Mouse (Mus musculus): Measurements from ENCODE around the gene Rdh16. TPM values are rescaled to one million over a fixed set of nuclear protein-coding genes. Genes with fewer than 3 reads are reported as not detected.
"Not testable (repeated sequence)": the region's sequence is repeated elsewhere in the genome, so short reads cannot be mapped to it uniquely, and the experiment has no call there.

The Rdh16 gene
- polyA plus RNA-seq, 1 experiment from 2014 or later, result not detected

DNA sequence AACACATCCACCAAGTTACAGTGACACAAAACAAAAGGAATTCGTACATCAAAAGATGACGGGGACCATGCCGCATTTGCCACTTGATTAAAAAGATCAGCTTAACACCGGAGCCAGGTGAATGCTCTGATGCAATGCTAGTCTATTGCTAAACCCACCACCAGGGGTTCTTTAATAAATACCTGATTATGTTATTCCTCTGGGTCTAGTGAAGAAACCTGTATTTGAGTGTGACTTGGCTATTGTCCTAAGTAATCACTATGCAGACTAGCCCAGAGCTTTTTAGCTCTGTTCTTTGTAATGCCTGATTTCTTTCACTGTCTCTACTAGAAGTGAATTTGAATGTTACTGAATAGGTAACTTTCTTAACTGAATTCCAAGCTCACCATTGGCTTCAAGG lies 80.1 kb downstream of the Rdh16 start:
- 86% methylated on average over 4 of the region's 4 CpGs for WGBS
- no peak overlapping the region for H3K4me3 ChIP-seq
- H3K27me3 ChIP-seq, result no peaks in the 10 kb centered on the region
- H3K36me3 ChIP-seq, result no peaks in the 10 kb centered on the region
- H3K4me1 ChIP-seq, result no peaks in the 10 kb centered on the region
- ATAC-seq (ENCODE audit: insufficient number of reproducible peaks, insufficient read depth, low FRiP score, low TSS enrichment), result no peak
- no peak overlapping the region for H3K4me2 ChIP-seq (replicated peaks)
- H3K27ac ChIP-seq, result no peak overlapping the region
- no peaks in the 10 kb centered on the region for H3K9me3 ChIP-seq
- no peak overlapping the region for H3K9ac ChIP-seq

DNA sequence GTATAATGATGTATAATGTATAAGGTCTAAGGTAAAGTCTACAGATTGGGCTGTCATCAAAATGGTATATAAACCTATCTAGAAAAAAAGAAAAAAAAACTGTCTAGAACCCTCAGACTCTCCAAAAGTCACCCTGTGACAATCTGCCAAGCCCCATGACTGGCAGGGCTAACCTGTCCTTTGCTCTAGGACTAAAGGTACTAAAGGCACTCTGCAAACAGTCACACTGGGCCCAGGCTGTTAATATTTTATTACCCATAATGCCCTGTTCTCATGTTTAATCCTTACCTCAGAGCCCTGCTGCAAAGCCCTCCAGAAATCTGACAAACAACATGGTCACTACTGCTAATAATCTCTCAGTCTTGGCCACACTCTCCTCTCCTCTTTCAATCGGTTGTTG lies 85.6 kb downstream of the Rdh16 start:
- H3K4me1 ChIP-seq, result peaks cover 6% of the 10 kb centered on the region; the same call in 1 of the 2 replicates
- H3K9ac ChIP-seq, result no peak overlapping the region
- WGBS, result 79% methylated on average over 1 of the region's 1 CpGs
- H3K9me3 ChIP-seq, result no peaks in the 10 kb centered on the region
- H3K36me3 ChIP-seq, result no peaks in the 10 kb centered on the region
- H3K27me3 ChIP-seq, result no peaks in the 10 kb centered on the region
- H3K27ac ChIP-seq, result no peak overlapping the region
- H3K4me2 ChIP-seq (replicated peaks), result no peak overlapping the region
- H3K4me3 ChIP-seq, result no peak overlapping the region
- no peak for ATAC-seq (ENCODE audit: insufficient number of reproducible peaks, insufficient read depth, low FRiP score, low TSS enrichment)

DNA sequence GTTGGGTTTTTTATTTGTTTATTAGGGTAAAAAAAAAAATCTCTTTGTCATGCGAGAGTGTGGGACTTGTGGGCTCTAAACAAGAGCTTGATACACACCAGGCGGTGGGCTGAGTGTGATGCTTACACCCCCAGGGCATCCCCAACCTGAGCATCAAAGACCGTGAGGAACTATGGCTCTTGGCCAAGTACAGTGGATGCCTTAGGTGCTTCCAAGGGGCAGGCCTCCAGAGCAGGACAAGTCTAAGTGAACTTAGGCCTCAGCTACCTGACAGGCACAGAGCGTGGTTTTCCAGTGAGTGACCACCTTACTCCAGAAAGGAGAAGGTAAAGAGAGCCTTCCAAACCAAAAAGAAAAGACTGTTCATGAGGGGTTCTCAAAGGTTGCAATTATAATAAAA lies 86.0 kb downstream of the Rdh16 start:
- no peak for ATAC-seq (ENCODE audit: insufficient number of reproducible peaks, insufficient read depth, low FRiP score, low TSS enrichment)
- Histone ChIP-seq H3K36me3 (no peaks in the 10 kb centered on the region), H3K27me3 (no peaks in the 10 kb centered on the region), H3K4me3 (no peak overlapping the region), H3K27ac (no peak overlapping the region), H3K9ac (no peak overlapping the region), H3K4me2 (replicated peaks) (no peak overlapping the region), H3K4me1 (peaks cover 6% of the 10 kb centered on the region; the same call in 1 of the 2 replicates), H3K9me3 (no peaks in the 10 kb centered on the region)
- 82% methylated on average over 4 of the region's 4 CpGs for WGBS

DNA sequence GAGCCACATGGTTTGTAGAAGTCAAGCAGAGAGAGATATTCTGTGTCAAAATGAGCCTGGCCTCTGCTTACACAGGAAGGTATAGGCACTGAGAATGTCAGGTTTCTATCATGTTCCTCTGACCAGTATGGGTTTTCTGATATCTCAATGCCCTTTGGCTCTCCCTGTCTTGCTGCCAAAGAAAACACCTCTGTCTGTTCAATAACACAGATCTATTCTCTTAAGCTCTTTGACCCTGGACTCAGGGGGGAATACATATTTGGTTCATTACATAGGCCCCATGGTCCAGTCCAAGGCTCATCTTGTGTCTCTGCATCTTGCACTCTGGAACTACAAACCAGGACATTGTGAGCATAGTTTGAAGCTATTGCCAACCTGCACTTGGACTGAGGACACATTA lies 87.7 kb downstream of the Rdh16 start, which contains the start of gene Rdh7:
Rdh7 (minus strand) TSS at position 213 of the 400 bp plus-strand sequence.
- Histone ChIP-seq H3K9me3 (no peaks in the 10 kb centered on the region), H3K9ac (no peak within 1 kb of the TSS), H3K27me3 (no peaks in the 10 kb centered on the region), H3K4me2 (replicated peaks) (no peak within 1 kb of the TSS), H3K4me1 (peaks cover 6% of the 10 kb centered on the region; the same call in 1 of the 2 replicates), H3K27ac (no peak within 1 kb of the TSS), H3K36me3 (no peaks in the 10 kb centered on the region), H3K4me3 (no peak within 1 kb of the TSS)
- no peak for ATAC-seq (ENCODE audit: insufficient number of reproducible peaks, insufficient read depth, low FRiP score, low TSS enrichment)

DNA sequence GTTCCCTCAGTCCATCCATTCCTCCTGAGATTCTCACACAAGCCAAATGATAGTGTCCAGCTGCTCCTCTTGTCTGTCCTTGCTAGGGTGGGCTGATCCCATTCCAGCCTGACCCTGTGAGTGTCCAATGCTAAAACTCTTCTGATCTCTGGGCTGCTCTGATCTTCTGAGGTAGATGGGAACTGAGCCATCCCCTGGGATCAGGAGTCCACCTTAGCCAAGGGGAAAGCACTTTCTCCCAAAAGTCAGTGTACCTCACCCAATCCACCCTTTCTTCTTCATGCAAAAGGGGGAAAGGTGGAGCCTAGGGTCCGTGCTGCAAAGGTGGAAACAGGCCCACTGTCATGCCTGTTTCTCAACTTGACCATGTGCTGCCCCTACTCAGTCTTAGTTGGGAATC lies 90.5 kb downstream of the Rdh16 start:
- ATAC-seq (ENCODE audit: insufficient number of reproducible peaks, insufficient read depth, low FRiP score, low TSS enrichment), result no peak
- no peak overlapping the region for H3K4me3 ChIP-seq

DNA sequence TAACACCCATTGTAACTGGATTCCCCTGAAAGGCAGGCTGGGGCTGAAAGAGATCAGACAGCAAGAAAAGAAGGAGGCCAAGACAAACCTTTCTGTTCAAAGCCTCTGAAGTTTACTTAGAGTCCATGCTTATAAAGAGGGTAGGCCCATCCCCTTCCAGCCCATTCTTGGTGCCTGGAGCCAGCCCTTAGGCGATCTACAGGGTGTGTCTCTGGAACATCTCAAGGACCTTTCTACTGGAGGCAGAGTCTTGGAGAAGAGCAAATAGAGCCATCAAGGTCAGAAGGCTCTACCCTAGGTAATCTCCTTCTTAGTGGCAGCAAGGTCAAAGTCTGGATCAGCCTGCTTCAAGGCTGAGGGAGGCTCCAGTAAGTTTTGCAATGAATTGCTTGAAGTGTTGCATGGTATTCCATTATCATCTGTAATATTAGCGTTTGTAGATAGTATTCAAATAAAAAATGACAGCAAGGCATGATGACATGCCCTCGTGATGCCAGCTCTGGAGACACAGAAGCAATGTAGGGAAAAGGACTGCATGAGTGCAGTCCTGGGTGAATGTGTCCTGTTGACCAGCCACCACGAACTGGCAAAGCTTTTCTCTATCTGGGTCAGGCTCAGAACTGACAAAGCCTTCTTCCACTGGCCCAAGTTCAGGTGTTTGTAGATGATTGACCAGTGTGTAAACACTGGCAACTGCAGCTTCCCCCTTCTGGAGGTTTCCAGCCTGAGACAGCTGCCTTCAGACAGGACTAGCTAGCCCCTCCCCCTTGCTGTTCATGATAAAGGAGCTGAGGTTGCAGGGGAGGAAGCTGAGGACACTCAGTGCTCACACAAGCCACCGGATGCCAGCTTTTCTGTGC lies 92.4 kb downstream of the Rdh16 start:
- not testable (repeated sequence) for H3K27ac ChIP-seq; H3K4me3 ChIP-seq; ATAC-seq (ENCODE audit: insufficient number of reproducible peaks, insufficient read depth, low FRiP score, low TSS enrichment); H3K4me2 ChIP-seq (replicated peaks); H3K4me1 ChIP-seq; H3K9ac ChIP-seq; H3K9me3 ChIP-seq; H3K27me3 ChIP-seq; H3K36me3 ChIP-seq
- WGBS, result 70% methylated on average over 5 of the region's 5 CpGs

More for the DNA sequence above, 90.5 kb downstream of the Rdh16 start:
- WGBS, result 79% methylated on average over 1 of the region's 1 CpGs
- H3K4me1 ChIP-seq, result peaks cover 6% of the 10 kb centered on the region; the same call in 1 of the 2 replicates
- no peak overlapping the region for H3K9ac ChIP-seq
- H3K27me3 ChIP-seq, result no peaks in the 10 kb centered on the region
- no peak overlapping the region for H3K27ac ChIP-seq
- no peaks in the 10 kb centered on the region for H3K36me3 ChIP-seq
- no peak overlapping the region for H3K4me2 ChIP-seq (replicated peaks)
- no peaks in the 10 kb centered on the region for H3K9me3 ChIP-seq

Other genes with a start within 250 kb of the Rdh16 start
- 115 TPM in 2 replicates for gene Lrp1, start 180.0 kb upstream of the Rdh16 start, polyA plus RNA-seq (2016; fragmentation: Nextera tagmentation; extraction: Ambion mirVana)
- 13.0 and 13.3 TPM in 2 replicates for gene Stat6, start 158.2 kb upstream of the Rdh16 start, polyA plus RNA-seq (2016; fragmentation: Nextera tagmentation; extraction: Ambion mirVana)
- 9.0 and 11.9 TPM in 2 replicates for gene Nemp1, start 134.3 kb upstream of the Rdh16 start, polyA plus RNA-seq (2016; fragmentation: Nextera tagmentation; extraction: Ambion mirVana)
- 18.8 and 19.5 TPM in 2 replicates for gene Nab2, start 132.6 kb upstream of the Rdh16 start, polyA plus RNA-seq (2016; fragmentation: Nextera tagmentation; extraction: Ambion mirVana)
- gene Myo1a, start 96.0 kb upstream of the Rdh16 start, polyA plus RNA-seq (2016; fragmentation: Nextera tagmentation; extraction: Ambion mirVana), result 0.20 and 0.58 TPM in 2 replicates
- gene Tac2, start 76.7 kb upstream of the Rdh16 start, polyA plus RNA-seq (2016; fragmentation: Nextera tagmentation; extraction: Ambion mirVana), result 1.2 and 2.1 TPM in 2 replicates
- 4.8 and 5.2 TPM in 2 replicates for gene Zbtb39, start 61.6 kb upstream of the Rdh16 start, polyA plus RNA-seq (2016; fragmentation: Nextera tagmentation; extraction: Ambion mirVana)
- 0.48 and 0.70 TPM in 2 replicates for gene Gpr182, start 49.4 kb upstream of the Rdh16 start, polyA plus RNA-seq (2016; fragmentation: Nextera tagmentation; extraction: Ambion mirVana)
- not detected in 2 replicates for gene Rdh1, start 41.4 kb upstream of the Rdh16 start, polyA plus RNA-seq (2016; fragmentation: Nextera tagmentation; extraction: Ambion mirVana)
- gene Rdh16f1, start 41.4 kb upstream of the Rdh16 start, polyA plus RNA-seq (2016; fragmentation: Nextera tagmentation; extraction: Ambion mirVana), result 0.09 TPM in 1 of 2 replicates, not detected in the other
- gene Rdh9, start 24.8 kb upstream of the Rdh16 start, polyA plus RNA-seq (2016; fragmentation: Nextera tagmentation; extraction: Ambion mirVana), result 0.09 TPM in 1 of 2 replicates, not detected in the other
- gene Rdh19, start 48.8 kb downstream of the Rdh16 start, polyA plus RNA-seq (2016; fragmentation: Nextera tagmentation; extraction: Ambion mirVana), result not detected in 2 replicates
- gene Rdh16f2, start 65.3 kb downstream of the Rdh16 start, polyA plus RNA-seq (2016; fragmentation: Nextera tagmentation; extraction: Ambion mirVana), result not detected in 2 replicates
- gene Rdh7, start 87.7 kb downstream of the Rdh16 start, polyA plus RNA-seq (2016; fragmentation: Nextera tagmentation; extraction: Ambion mirVana), result not detected in 2 replicates
- not detected in 2 replicates for gene Sdr9c7, start 97.4 kb downstream of the Rdh16 start, polyA plus RNA-seq (2016; fragmentation: Nextera tagmentation; extraction: Ambion mirVana)
- gene Hsd17b6, start 206.5 kb downstream of the Rdh16 start, polyA plus RNA-seq (2016; fragmentation: Nextera tagmentation; extraction: Ambion mirVana), result not detected in 2 replicates
- 94.6 and 95.2 TPM in 2 replicates for gene Prim1, start 214.0 kb downstream of the Rdh16 start, polyA plus RNA-seq (2016; fragmentation: Nextera tagmentation; extraction: Ambion mirVana)
- 832 and 847 TPM in 2 replicates for gene Naca, start 234.4 kb downstream of the Rdh16 start, polyA plus RNA-seq (2016; fragmentation: Nextera tagmentation; extraction: Ambion mirVana)

Data from embryonic facial prominence, embryonic 12.5 days (tissue).